Mouse (Mus musculus): ENCODE measurements at regions not wholly inside any gene's neighbourhood (a gene's known extent, or its start where the extent isn't known, plus 50 kb on each side); places are given as distances from the start of the nearest gene placed in this dataset.

GRCm38 (mm10) chr4:48725660-48726348 lies 62.5 kb downstream of the Cavin4 start:
- WGBS: 36% methylated on average over 13 of the region's 13 CpGs
- ATAC-seq (ENCODE audit: low FRiP score, low TSS enrichment): no peak; the same call in 1 of the 2 replicates
- Histone ChIP-seq H3K9me3 (ENCODE audit: control insufficient read depth, low read length) (no peaks in the 10 kb centered on the region), H3K4me1 (replicated peaks; ENCODE audit: control insufficient read depth, insufficient read depth) (no peaks in the 10 kb centered on the region), H3K9ac (ENCODE audit: low read length) (no peak overlapping the region), H3K4me3 (ENCODE audit: low read depth, low read length) (no peak overlapping the region), H3K4me2 (replicated peaks; ENCODE audit: low read depth) (no peak overlapping the region), H3K36me3 (ENCODE audit: control insufficient read depth, insufficient read depth, low read length) (no peaks in the 10 kb centered on the region), H3K27ac (replicated peaks) (no peak overlapping the region), H3K27me3 (ENCODE audit: control insufficient read depth, insufficient read depth, low read length) (no peaks in the 10 kb centered on the region)
- DNase-seq (ENCODE audit: low spot score): no peak
- TF ChIP-seq EP300 (optimal IDR thresholded peaks at IDR 0.05) (no peak), CTCF (IDR thresholded peaks at IDR 0.05; ENCODE audit: low read depth) (no peak)

GRCm38 (mm10) chr4:48726349-48726835 lies 63.1 kb downstream of the Cavin4 start:
- TF ChIP-seq CTCF (IDR thresholded peaks at IDR 0.05; ENCODE audit: low read depth) (no peak), EP300 (optimal IDR thresholded peaks at IDR 0.05) (no peak)
- ATAC-seq (ENCODE audit: low FRiP score, low TSS enrichment): no peak
- H3K4me1 ChIP-seq (replicated peaks; ENCODE audit: control insufficient read depth, insufficient read depth): no peaks in the 10 kb centered on the region
- no peak overlapping the region for H3K27ac ChIP-seq (replicated peaks)
- 70% methylated on average over 11 of the region's 11 CpGs for WGBS
- no peaks in the 10 kb centered on the region for H3K9me3 ChIP-seq (ENCODE audit: control insufficient read depth, low read length)
- no peak for DNase-seq (ENCODE audit: low spot score)
- H3K4me2 ChIP-seq (replicated peaks; ENCODE audit: low read depth): no peak overlapping the region
- no peak overlapping the region for H3K9ac ChIP-seq (ENCODE audit: low read length)
- no peaks in the 10 kb centered on the region for H3K36me3 ChIP-seq (ENCODE audit: control insufficient read depth, insufficient read depth, low read length)
- no peak overlapping the region for H3K4me3 ChIP-seq (ENCODE audit: low read depth, low read length)
- H3K27me3 ChIP-seq (ENCODE audit: control insufficient read depth, insufficient read depth, low read length): no peaks in the 10 kb centered on the region

GRCm38 (mm10) chr4:48734854-48735564 lies 71.7 kb downstream of the Cavin4 start:
- DNase-seq (ENCODE audit: low spot score): no peak
- H3K4me1 ChIP-seq (replicated peaks; ENCODE audit: control insufficient read depth, insufficient read depth): no peaks in the 10 kb centered on the region
- no peak overlapping the region for H3K4me2 ChIP-seq (replicated peaks; ENCODE audit: low read depth)
- no peaks in the 10 kb centered on the region for H3K36me3 ChIP-seq (ENCODE audit: control insufficient read depth, insufficient read depth, low read length)
- no peak overlapping the region for H3K9ac ChIP-seq (ENCODE audit: low read length)
- H3K9me3 ChIP-seq (ENCODE audit: control insufficient read depth, low read length): no peaks in the 10 kb centered on the region
- H3K27me3 ChIP-seq (ENCODE audit: control insufficient read depth, insufficient read depth, low read length): no peaks in the 10 kb centered on the region
- H3K27ac ChIP-seq (replicated peaks): no peak overlapping the region
- no peak overlapping the region for H3K4me3 ChIP-seq (ENCODE audit: low read depth, low read length)
- no peak for ATAC-seq (ENCODE audit: low FRiP score, low TSS enrichment)
- WGBS: 46% methylated on average over 10 of the region's 10 CpGs
- no peak for TF ChIP-seq CTCF (IDR thresholded peaks at IDR 0.05; ENCODE audit: low read depth)
- TF ChIP-seq EP300 (optimal IDR thresholded peaks at IDR 0.05): no peak

- H3K4me1 ChIP-seq (replicated peaks; ENCODE audit: control insufficient read depth, insufficient read depth): no peaks in the 10 kb centered on the region
- no peak overlapping the region for H3K9ac ChIP-seq (ENCODE audit: low read length)
- 73% methylated on average over 3 of the region's 3 CpGs for WGBS
- H3K27me3 ChIP-seq (ENCODE audit: control insufficient read depth, insufficient read depth, low read length): no peaks in the 10 kb centered on the region
- no peak overlapping the region for H3K27ac ChIP-seq (replicated peaks)
- H3K36me3 ChIP-seq (ENCODE audit: control insufficient read depth, insufficient read depth, low read length): no peaks in the 10 kb centered on the region
- no peak overlapping the region for H3K4me2 ChIP-seq (replicated peaks; ENCODE audit: low read depth)
- TF ChIP-seq CTCF (IDR thresholded peaks at IDR 0.05; ENCODE audit: low read depth): no peak
- TF ChIP-seq EP300 (optimal IDR thresholded peaks at IDR 0.05): no peak
- DNase-seq (ENCODE audit: low spot score): no peak
- no peak for ATAC-seq (ENCODE audit: low FRiP score, low TSS enrichment)
- no peaks in the 10 kb centered on the region for H3K9me3 ChIP-seq (ENCODE audit: control insufficient read depth, low read length)
- no peak overlapping the region for H3K4me3 ChIP-seq (ENCODE audit: low read depth, low read length)
Observed at GRCm38 (mm10) chr4:48746237-48746636, 82.9 kb downstream of the Cavin4 start.

- ATAC-seq (ENCODE audit: low FRiP score, low TSS enrichment): no peak
- no peaks in the 10 kb centered on the region for H3K36me3 ChIP-seq (ENCODE audit: control insufficient read depth, insufficient read depth, low read length)
- DNase-seq (ENCODE audit: low spot score): no peak
- no peaks in the 10 kb centered on the region; the same call in 1 of the 2 replicates for H3K4me1 ChIP-seq (replicated peaks; ENCODE audit: control insufficient read depth, insufficient read depth)
- no peak overlapping the region for H3K4me2 ChIP-seq (replicated peaks; ENCODE audit: low read depth)
- no peaks in the 10 kb centered on the region for H3K9me3 ChIP-seq (ENCODE audit: control insufficient read depth, low read length)
- no peaks in the 10 kb centered on the region for H3K27me3 ChIP-seq (ENCODE audit: control insufficient read depth, insufficient read depth, low read length)
- H3K9ac ChIP-seq (ENCODE audit: low read length): no peak overlapping the region
- TF ChIP-seq CTCF (IDR thresholded peaks at IDR 0.05; ENCODE audit: low read depth) (no peak), EP300 (optimal IDR thresholded peaks at IDR 0.05) (no peak)
- no peak overlapping the region for H3K27ac ChIP-seq (replicated peaks)
- no peak overlapping the region for H3K4me3 ChIP-seq (ENCODE audit: low read depth, low read length)
- 70% methylated on average over 7 of the region's 7 CpGs for WGBS
Observed at GRCm38 (mm10) chr4:48749566-48749965, 86.3 kb downstream of the Cavin4 start.

- Histone ChIP-seq H3K4me2 (replicated peaks; ENCODE audit: low read depth) (no peak overlapping the region), H3K4me3 (ENCODE audit: low read depth, low read length) (no peak overlapping the region), H3K4me1 (replicated peaks; ENCODE audit: control insufficient read depth, insufficient read depth) (no peaks in the 10 kb centered on the region; the same call in 1 of the 2 replicates), H3K36me3 (ENCODE audit: control insufficient read depth, insufficient read depth, low read length) (no peaks in the 10 kb centered on the region), H3K27me3 (ENCODE audit: control insufficient read depth, insufficient read depth, low read length) (no peaks in the 10 kb centered on the region), H3K9me3 (ENCODE audit: control insufficient read depth, low read length) (no peaks in the 10 kb centered on the region), H3K27ac (replicated peaks) (no peak overlapping the region), H3K9ac (ENCODE audit: low read length) (no peak overlapping the region)
- 48% methylated on average over 5 of the region's 5 CpGs for WGBS
- no peak for TF ChIP-seq CTCF (IDR thresholded peaks at IDR 0.05; ENCODE audit: low read depth)
- no peak for TF ChIP-seq EP300 (optimal IDR thresholded peaks at IDR 0.05)
- no peak for DNase-seq (ENCODE audit: low spot score)
- ATAC-seq (ENCODE audit: low FRiP score, low TSS enrichment): no peak
Observed at GRCm38 (mm10) chr4:48750087-48750486, 86.8 kb downstream of the Cavin4 start.

Data from stomach, postnatal 0 days (tissue).